Mouse (Mus musculus) lung, postnatal 0 days (tissue): Measurements from ENCODE around the gene Fam169a.

ENCODE experiments used
- CTCF ChIP-seq: IDR thresholded peaks from 2 replicates; pipeline ENCODE4 v1.5.1; 2016; ENCODE audit warnings: antibody characterized with exemption, mild to moderate bottlenecking
- EP300 ChIP-seq: IDR thresholded peaks from 2 replicates; pipeline ENCODE4 v1.6.1; 2016; ENCODE audit warnings: antibody characterized with exemption, mild to moderate bottlenecking, control low read depth

- no peak for TF ChIP-seq EP300
- no peak for TF ChIP-seq CTCF
These were observed 10.5 kb downstream of the Fam169a start for GRCm38 (mm10) chr13:97077556-97077955.
